In the genomic region with DNA sequence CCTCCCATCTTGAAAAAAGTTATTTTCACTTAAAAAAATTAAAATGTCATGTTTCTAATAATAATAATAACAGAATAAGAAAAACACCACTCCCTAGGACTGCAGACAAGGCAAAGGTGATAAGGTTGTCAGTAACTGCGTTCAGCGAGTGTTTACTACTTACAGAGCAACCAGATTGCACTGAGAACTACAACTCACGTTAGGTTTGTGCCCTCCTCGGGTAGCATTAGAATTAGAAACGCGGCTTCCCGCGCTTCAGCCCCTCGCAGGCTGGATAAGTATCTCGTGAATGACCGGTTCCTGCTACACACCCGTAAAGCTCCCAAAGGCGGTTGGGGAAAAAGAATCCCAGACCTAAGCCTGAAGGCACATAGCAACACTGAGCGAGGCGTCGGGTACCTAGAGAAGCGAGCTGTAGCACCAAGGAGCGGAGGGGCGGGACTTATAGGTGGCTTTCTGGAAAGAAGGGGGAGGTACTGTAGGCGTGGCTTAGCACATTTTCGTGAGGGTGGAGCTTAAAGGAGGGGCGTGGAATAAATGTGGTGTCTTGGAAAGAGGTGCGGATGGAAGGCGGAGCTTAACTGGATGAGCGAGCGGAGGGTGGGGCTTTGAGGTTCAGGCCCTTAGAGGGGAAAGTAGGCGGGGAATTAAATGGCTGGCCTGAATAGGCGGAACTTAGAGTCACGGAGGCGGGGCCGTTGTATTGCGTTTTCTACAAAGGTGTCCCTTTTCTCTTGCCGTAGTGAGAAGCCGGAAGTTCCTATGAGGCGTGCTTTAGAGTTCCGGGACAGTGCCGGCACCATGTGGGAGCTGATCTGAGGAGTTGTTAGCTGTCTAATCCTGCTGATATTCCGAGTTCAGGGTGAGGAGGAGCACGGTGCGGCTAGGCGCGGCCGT, we compare ENCODE assay signal across 8 mouse cellular contexts. TPM values are rescaled to one million over a fixed set of nuclear protein-coding genes. Genes with fewer than 3 reads are reported as not detected.
DNase-seq lines count a peak whose midpoint lies in the region; ATAC-seq and TF ChIP-seq lines count a peak whose summit lies in the region.

A gene (plus strand): TSS at position 419 of the 897 bp plus-strand sequence.

- H3K79me3 ChIP-seq in C2C12 (ENCODE audit: low read depth), result peaks cover 23% of the 10 kb centered on the region

- H3K9ac ChIP-seq in heart, embryonic 11.5 days (ENCODE audit: low read depth, low read length), result peak within 1 kb of the TSS; percentile 75
- H3K9ac ChIP-seq in kidney, embryonic 16.5 days (replicated peaks; ENCODE audit: low read length), result peak within 1 kb of the TSS; percentile 75
- peak within 1 kb of the TSS; percentile 78 for H3K9ac ChIP-seq in liver, adult 2 months (ENCODE audit: low read depth, low read length)

- under 1% methylated on average over 43 of the region's 43 CpGs for WGBS in heart, embryonic 11.5 days (ENCODE audit: insufficient replicate concordance)
- under 1% methylated on average over 43 of the region's 43 CpGs for WGBS in kidney, embryonic 16.5 days
- WGBS in liver, adult 2 months, result under 1% methylated on average over 43 of the region's 43 CpGs

- H3K4me2 ChIP-seq in heart, embryonic 11.5 days, result peak within 1 kb of the TSS; percentile 84
- peak within 1 kb of the TSS; percentile 96 for H3K4me2 ChIP-seq in kidney, embryonic 16.5 days (replicated peaks; ENCODE audit: low read depth, low read length)
- peak within 1 kb of the TSS; percentile 94 for H3K4me2 ChIP-seq in myocyte (ENCODE audit: low read depth)

- no peaks in the 10 kb centered on the region for H3K9me3 ChIP-seq in erythroblast, embryonic 14.5 days (ENCODE audit: control insufficient read depth, low read length)
- no peaks in the 10 kb centered on the region for H3K9me3 ChIP-seq in heart, embryonic 11.5 days (replicated peaks; ENCODE audit: control insufficient read depth, low read length)
- no peaks in the 10 kb centered on the region for H3K9me3 ChIP-seq in kidney, embryonic 16.5 days (ENCODE audit: low read length)

- H3K79me2 ChIP-seq in C2C12 (ENCODE audit: control insufficient read depth, insufficient read depth), result peaks cover 40% of the 10 kb centered on the region
- H3K79me2 ChIP-seq in liver, adult 2 months (ENCODE audit: control insufficient read depth, insufficient read depth, low read length), result peaks cover 4% of the 10 kb centered on the region; the same call in 1 of the 2 replicates
- H3K79me2 ChIP-seq in myocyte (ENCODE audit: control insufficient read depth, insufficient read depth), result peaks cover 18% of the 10 kb centered on the region

- H3K27ac ChIP-seq in heart, embryonic 11.5 days (ENCODE audit: low read depth, low read length), result peak within 1 kb of the TSS; percentile 30; the same call in 1 of the 2 replicates
- 0 out of 2 replicates have a peak within 1 kb of the TSS, but pooled peaks have one; percentile 28 for H3K27ac ChIP-seq in kidney, embryonic 16.5 days (ENCODE audit: low read length)
- no peak within 1 kb of the TSS for H3K27ac ChIP-seq in liver, adult 2 months (replicated peaks; ENCODE audit: insufficient read depth, low read depth, low read length)

- peak within 1 kb of the TSS; percentile 82 for H3ac ChIP-seq in C2C12 (ENCODE audit: control insufficient read depth, insufficient read length, low read depth)
- H3ac ChIP-seq in myocyte (ENCODE audit: control insufficient read depth, insufficient read length), result peak within 1 kb of the TSS; percentile 53

- ATAC-seq in heart, embryonic 11.5 days (replicated peaks; ENCODE audit: insufficient number of reproducible peaks, low FRiP score, low TSS enrichment), result peak; percentile 98
- ATAC-seq in kidney, embryonic 16.5 days (ENCODE audit: low FRiP score, low TSS enrichment), result peak; percentile 98

- H3K36me3 ChIP-seq in C2C12 (ENCODE audit: control insufficient read depth, insufficient read depth) (peaks cover 35% of the 10 kb centered on the region), myocyte (ENCODE audit: control insufficient read depth, insufficient read depth) (peaks cover 12% of the 10 kb centered on the region)
- H3K36me3 ChIP-seq in erythroblast, embryonic 14.5 days (ENCODE audit: control insufficient read depth), result peaks cover 17% of the 10 kb centered on the region
- H3K36me3 ChIP-seq in heart, embryonic 11.5 days (ENCODE audit: control insufficient read depth, insufficient read depth, low read length), result peaks cover 4% of the 10 kb centered on the region; the same call in 1 of the 2 replicates
- peaks cover 19% of the 10 kb centered on the region for H3K36me3 ChIP-seq in kidney, embryonic 16.5 days (ENCODE audit: insufficient read depth, low read length)
- peaks cover 16% of the 10 kb centered on the region for H3K36me3 ChIP-seq in liver, adult 2 months (ENCODE audit: control insufficient read depth, insufficient read depth, low read length)
- H3K36me3 ChIP-seq in splenic B cell, adult 2 months (ENCODE audit: control insufficient read depth, insufficient read depth, low read length, poor library complexity, severe bottlenecking), result peaks cover 11% of the 10 kb centered on the region

- DNase-seq in brain, embryonic 14.5 days (ENCODE audit: low read depth), result peak; percentile 99
- DNase-seq in liver, adult 2 months (ENCODE audit: extremely low read depth, low read depth, low spot score), result peak; percentile 100
- peak; percentile 98 for DNase-seq in splenic B cell, adult 2 months (ENCODE audit: low read depth, low spot score)

- peaks cover 26% of the 10 kb centered on the region for H3K4me1 ChIP-seq in erythroblast, embryonic 14.5 days (ENCODE audit: control insufficient read depth)
- peaks cover 6% of the 10 kb centered on the region; the same call in 1 of the 2 replicates for H3K4me1 ChIP-seq in heart, embryonic 11.5 days (ENCODE audit: control insufficient read depth, insufficient read depth, low read length)
- H3K4me1 ChIP-seq in kidney, embryonic 16.5 days (ENCODE audit: insufficient read depth, low read length), result peaks cover 10% of the 10 kb centered on the region
- H3K4me1 ChIP-seq in liver, adult 2 months (ENCODE audit: control insufficient read depth, insufficient read depth, low read length), result peaks cover 4% of the 10 kb centered on the region

- peak within 1 kb of the TSS; percentile 95 for H3K4me3 ChIP-seq in C2C12 (ENCODE audit: insufficient read depth, poor library complexity, severe bottlenecking)
- peak within 1 kb of the TSS; percentile 85 for H3K4me3 ChIP-seq in erythroblast, embryonic 14.5 days (replicated peaks)
- H3K4me3 ChIP-seq in heart, embryonic 11.5 days (ENCODE audit: low read depth, low read length), result peak within 1 kb of the TSS; percentile 83
- peak within 1 kb of the TSS; percentile 94 for H3K4me3 ChIP-seq in kidney, embryonic 16.5 days (ENCODE audit: low read length)
- H3K4me3 ChIP-seq in liver, adult 2 months (ENCODE audit: insufficient read depth, low read depth, low read length), result peak within 1 kb of the TSS; percentile 92
- peak within 1 kb of the TSS; percentile 91 for H3K4me3 ChIP-seq in myocyte

- H3K27me3 ChIP-seq in C2C12 (ENCODE audit: control insufficient read depth, insufficient read depth, insufficient read length), result peaks cover 4% of the 10 kb centered on the region
- H3K27me3 ChIP-seq in erythroblast, embryonic 14.5 days (ENCODE audit: control insufficient read depth), result peaks cover 7% of the 10 kb centered on the region; the same call in 1 of the 2 replicates
- no peaks in the 10 kb centered on the region for H3K27me3 ChIP-seq in heart, embryonic 11.5 days (ENCODE audit: control insufficient read depth, insufficient read depth, low read length)
- H3K27me3 ChIP-seq in kidney, embryonic 16.5 days (ENCODE audit: insufficient read depth, low read length), result 0 out of 2 replicates have a peak, but pooled peaks cover 2% of the 10 kb centered on the region
- H3K27me3 ChIP-seq in liver, adult 2 months (ENCODE audit: control insufficient read depth, insufficient read depth, low read length), result no peaks in the 10 kb centered on the region
- peaks cover 5% of the 10 kb centered on the region for H3K27me3 ChIP-seq in myocyte (ENCODE audit: control insufficient read depth, insufficient read depth, insufficient read length)
- H3K27me3 ChIP-seq in splenic B cell, adult 2 months (ENCODE audit: control insufficient read depth, insufficient read depth, low read length, poor library complexity, severe bottlenecking), result no peaks in the 10 kb centered on the region

- peak; percentile 23; the same call in 1 of the 2 replicates for TF ChIP-seq POLR2A in brain, embryonic 14.5 days (IDR thresholded peaks at IDR 0.05; ENCODE audit: borderline replicate concordance, extremely low read depth, insufficient read depth, insufficient read length, poor library complexity, severe bottlenecking)
- no peak for TF ChIP-seq POLR2A in liver, adult 2 months (IDR thresholded peaks at IDR 0.05; ENCODE audit: extremely low read depth, insufficient read depth, low read length)
- TF ChIP-seq POLR2A in myocyte (IDR thresholded peaks at IDR 0.05; ENCODE audit: insufficient read length, low read depth), result peak; percentile 69

- no peak for TF ChIP-seq CTCF in C2C12 (IDR thresholded peaks at IDR 0.05; ENCODE audit: control insufficient read depth, insufficient read depth, insufficient read length)
- no peak for TF ChIP-seq CTCF in brain, embryonic 14.5 days (IDR thresholded peaks at IDR 0.05; ENCODE audit: borderline replicate concordance, extremely low read depth, insufficient read depth, insufficient read length)
- TF ChIP-seq CTCF in liver, adult 2 months (IDR thresholded peaks at IDR 0.05; ENCODE audit: low read depth, low read length), result no peak

TF ChIP-seq in C2C12, 6 proteins besides CTCF, POLR2A, EP300 and RAD21:
- no peak for TF ChIP-seq FOSL1 (IDR thresholded peaks at IDR 0.05; ENCODE audit: insufficient read depth, low read length, poor library complexity, severe bottlenecking)
- peak; percentile 90 for TF ChIP-seq MAX (IDR thresholded peaks at IDR 0.05)

TF ChIP-seq in myocyte, 11 proteins besides CTCF, POLR2A, EP300 and RAD21:
- TF ChIP-seq REST (IDR thresholded peaks at IDR 0.05; ENCODE audit: insufficient read depth, insufficient read length) (no peak), MYOD1 (IDR thresholded peaks at IDR 0.05; ENCODE audit: control insufficient read depth in 1 of 3, insufficient read length in 2 of 3, low read depth in 2 of 3) (peak in 1 of 3 experiments; percentile 11), MAX (IDR thresholded peaks at IDR 0.05; ENCODE audit: low read depth) (peak; percentile 89)

RNA-seq across cellular contexts. Expression of the gene that starts here (rescaled TPM):
- 27.6 TPM for polyA plus RNA-seq in C2C12 (2012; fragmentation: generic; extraction: Trizol)
- 32.3 and 33.2 TPM in 2 replicates for polyA plus RNA-seq in brain, embryonic 14.5 days (2012; rRNA removed)
- polyA plus RNA-seq in erythroblast, embryonic 14.5 days (2012), result 0.27 and 0.41 TPM in 2 replicates
- 15.1 and 16.6 TPM in 2 replicates for polyA plus RNA-seq in heart, embryonic 11.5 days (2014; fragmentation: Nextera tagmentation; extraction: Ambion mirVana)
- 19.3 and 21.0 TPM in 2 replicates for polyA plus RNA-seq in kidney, embryonic 16.5 days (2015; fragmentation: Nextera tagmentation; extraction: Ambion mirVana)
- 14.5 and 16.1 TPM in 2 replicates for total RNA-seq in liver, adult 2 months (2014; rRNA removed)
- polyA plus RNA-seq in liver, adult 2 months (2012; rRNA removed), result 6.2 and 12.8 TPM in 2 replicates
- 23.6 TPM for polyA plus RNA-seq in myocyte (2012; fragmentation: generic; extraction: Trizol)
